Comparison of ENCODE assay signal across 9 mouse cellular contexts in genomic region chr9:102771308-102771895, GRCm38 (mm10). TPM values are rescaled to one million over a fixed set of nuclear protein-coding genes. Genes with fewer than 3 reads are reported as not detected.
A peak's percentile ranks its signal among the peaks of the same experiment; 100 is the strongest.
DNase-seq lines count a peak whose midpoint lies in the region; ATAC-seq and TF ChIP-seq lines count a peak whose summit lies in the region.
"Had no signal": no experiment of that assay in that cellular context is flagged by ENCODE, and none has a peak within 500 bp of the region (broad histone marks: within the 10 kb centered on the region; RNA-seq: fewer than 3 reads in every experiment).

No protein-coding gene starts in this region.

- TF ChIP-seq CTCF in ES-Bruce4 (IDR thresholded peaks at IDR 0.05; ENCODE audit: low read depth, low read length): no peak

- peak overlapping the region; percentile 9; the same call in 1 of the 2 replicates for H3K9ac ChIP-seq in heart, embryonic 15.5 days
- H3K9ac ChIP-seq in ES-Bruce4 (ENCODE audit: low read depth, poor library complexity, severe bottlenecking): no peak overlapping the region
- H3K9ac ChIP-seq in intestine, embryonic 15.5 days: no peak overlapping the region
- H3K9ac ChIP-seq in midbrain, embryonic 15.5 days: no peak overlapping the region

- no peak for TF ChIP-seq POLR2A in ES-Bruce4 (IDR thresholded peaks at IDR 0.05; ENCODE audit: insufficient read depth, low read length)

- no peak for ATAC-seq in heart, embryonic 15.5 days (replicated peaks; ENCODE audit: insufficient number of reproducible peaks, insufficient read depth, low FRiP score, low read depth)
- ATAC-seq in intestine, embryonic 15.5 days: peak; percentile 95
- no peak for ATAC-seq in midbrain, embryonic 15.5 days (replicated peaks)
- ATAC-seq: CD4-positive, CD25-positive, alpha-beta regulatory T cell, adult 4 months had no signal

- peak overlapping the region; percentile 32 for H3K4me2 ChIP-seq in heart, embryonic 15.5 days
- no peak overlapping the region; the same call in 1 of the 2 replicates for H3K4me2 ChIP-seq in intestine, embryonic 15.5 days (replicated peaks)
- H3K4me2 ChIP-seq in midbrain, embryonic 15.5 days: no peak overlapping the region

- H3K27ac ChIP-seq in heart, embryonic 15.5 days: no peak overlapping the region
- H3K27ac ChIP-seq in ES-Bruce4 (ENCODE audit: insufficient read depth, low read length): no peak overlapping the region
- H3K27ac ChIP-seq in intestine, embryonic 15.5 days: no peak overlapping the region
- no peak overlapping the region for H3K27ac ChIP-seq in midbrain, embryonic 15.5 days

- peak; percentile 30; the same call in 1 of the 2 replicates for TF ChIP-seq EP300 in ES-Bruce4 (IDR thresholded peaks at IDR 0.05; ENCODE audit: insufficient read depth, low read depth, low read length)

- WGBS in heart, embryonic 15.5 days: 35% methylated on average over 21 of the region's 21 CpGs
- WGBS in intestine, embryonic 15.5 days: 25% methylated on average over 21 of the region's 21 CpGs
- WGBS in midbrain, embryonic 15.5 days: 49% methylated on average over 21 of the region's 21 CpGs

- H3K4me1 ChIP-seq in heart, embryonic 15.5 days (replicated peaks): peaks cover 27% of the 10 kb centered on the region
- no peaks in the 10 kb centered on the region for H3K4me1 ChIP-seq in ES-Bruce4 (ENCODE audit: control insufficient read depth, insufficient read depth, low read length)
- H3K4me1 ChIP-seq in intestine, embryonic 15.5 days (replicated peaks): peaks cover 19% of the 10 kb centered on the region
- H3K4me1 ChIP-seq in midbrain, embryonic 15.5 days: peaks cover 8% of the 10 kb centered on the region; the same call in 1 of the 2 replicates

- no peaks in the 10 kb centered on the region for H3K27me3 ChIP-seq in heart, embryonic 15.5 days
- no peaks in the 10 kb centered on the region for H3K27me3 ChIP-seq in ES-Bruce4 (ENCODE audit: control insufficient read depth, insufficient read depth, low read length, poor library complexity, severe bottlenecking)
- H3K27me3 ChIP-seq in intestine, embryonic 15.5 days (replicated peaks): no peaks in the 10 kb centered on the region
- H3K27me3 ChIP-seq in midbrain, embryonic 15.5 days (replicated peaks): no peaks in the 10 kb centered on the region

- no peaks in the 10 kb centered on the region for H3K9me3 ChIP-seq in heart, embryonic 15.5 days (replicated peaks)
- no peaks in the 10 kb centered on the region for H3K9me3 ChIP-seq in ES-Bruce4 (replicated peaks; ENCODE audit: control insufficient read depth, insufficient read depth, low read length, poor library complexity, severe bottlenecking)
- no peaks in the 10 kb centered on the region for H3K9me3 ChIP-seq in intestine, embryonic 15.5 days
- H3K9me3 ChIP-seq in midbrain, embryonic 15.5 days: no peaks in the 10 kb centered on the region

- H3K36me3 ChIP-seq in heart, embryonic 15.5 days: no peaks in the 10 kb centered on the region
- H3K36me3 ChIP-seq in ES-Bruce4 (ENCODE audit: control insufficient read depth, insufficient read depth, low read length, poor library complexity, severe bottlenecking): no peaks in the 10 kb centered on the region
- H3K36me3 ChIP-seq in intestine, embryonic 15.5 days: no peaks in the 10 kb centered on the region
- no peaks in the 10 kb centered on the region for H3K36me3 ChIP-seq in midbrain, embryonic 15.5 days (replicated peaks)

- 0 out of 2 replicates have a peak overlapping the region, but pooled peaks have one; percentile 0 for H3K4me3 ChIP-seq in heart, embryonic 15.5 days
- H3K4me3 ChIP-seq in ES-Bruce4 (ENCODE audit: low read depth, low read length): no peak overlapping the region
- no peak overlapping the region for H3K4me3 ChIP-seq in intestine, embryonic 15.5 days (replicated peaks)
- no peak overlapping the region for H3K4me3 ChIP-seq in midbrain, embryonic 15.5 days

- DNase-seq in heart, postnatal 4 days: no peak
- DNase-seq in lung, postnatal 10 days: peak; percentile 52
- DNase-seq in embryo, embryonic 10 days (ENCODE audit: low spot score): no peak
- DNase-seq in cerebellum, adult 9-10 months: no peak

RNA-seq across cellular contexts. Expression of gene Amotl2, which starts 54.9 kb away (rescaled TPM):
- 38.9 and 45.6 TPM in 2 replicates for polyA plus RNA-seq in heart, embryonic 15.5 days (2015; fragmentation: Nextera tagmentation; extraction: Ambion mirVana)
- 10 to 100 TPM; 90.0 to 91.6 TPM for total RNA-seq in heart, postnatal 4 days (2021)
- 227 and 231 TPM in 2 replicates for polyA plus RNA-seq in ES-Bruce4 (2011; ENCODE audit: insufficient read depth, insufficient read length, low read depth, missing spikeins)
- 31.8 and 32.9 TPM in 2 replicates for polyA plus RNA-seq in intestine, embryonic 15.5 days (2015; fragmentation: Nextera tagmentation; extraction: Ambion mirVana)
- polyA plus RNA-seq in midbrain, embryonic 15.5 days (2015; fragmentation: Nextera tagmentation; extraction: Ambion mirVana): 83.4 and 90.5 TPM in 2 replicates
- polyA plus RNA-seq: CD4-positive, CD25-positive, alpha-beta regulatory T cell, adult 4 months had no signal
